Mouse (Mus musculus): ENCODE data around the gene Naip2. TPM values are rescaled to one million over a fixed set of nuclear protein-coding genes. Genes with fewer than 3 reads are reported as not detected.
"Not testable (repeated sequence)": the region's sequence is repeated elsewhere in the genome, so short reads cannot be mapped to it uniquely, and the experiment has no call there.

Naip2 gene
- polyA plus RNA-seq, 1 experiment, result 0.12 TPM

DNA sequence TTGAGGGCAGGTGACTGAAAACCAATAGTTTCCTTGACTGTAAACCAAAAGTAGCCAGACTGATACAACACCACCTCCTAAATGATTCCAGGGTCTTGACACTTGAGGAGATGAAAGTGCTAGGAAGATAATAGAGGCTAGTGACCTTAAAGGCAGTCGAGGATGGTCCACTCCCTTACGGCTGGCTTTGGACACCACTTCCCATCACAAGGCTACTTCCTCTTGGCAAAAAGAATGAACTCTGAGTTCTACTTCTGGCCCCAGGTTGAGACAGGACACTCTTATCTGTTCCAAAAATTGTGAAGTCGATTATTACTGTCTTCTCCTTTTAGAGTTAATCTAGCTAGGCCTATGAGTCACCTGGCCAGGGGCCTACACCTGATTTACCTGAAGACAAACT lies 6.5 kb downstream of the Naip2 start:
- no peaks in the 10 kb centered on the region for H3K4me1 ChIP-seq (ENCODE audit: control insufficient read depth, insufficient read depth, low read length)
- no peaks in the 10 kb centered on the region for H3K36me3 ChIP-seq (ENCODE audit: control insufficient read depth, insufficient read depth, low read length)
- H3K27ac ChIP-seq (ENCODE audit: control insufficient read depth, insufficient read depth, low read depth, low read length), result no peak overlapping the region
- TF ChIP-seq CTCF (IDR thresholded peaks at IDR 0.05; ENCODE audit: control insufficient read depth, insufficient read depth, insufficient replicate concordance, low read depth, low read length), result no peak
- TF ChIP-seq POLR2A (IDR thresholded peaks at IDR 0.05; ENCODE audit: control insufficient read depth, low read depth, low read length), result no peak
- no peak overlapping the region for H3K4me3 ChIP-seq (ENCODE audit: control insufficient read depth, low read depth, low read length)
- H3K27me3 ChIP-seq (ENCODE audit: control insufficient read depth, insufficient read depth, low read length), result no peaks in the 10 kb centered on the region

- not testable (repeated sequence) for H3K4me1 ChIP-seq (ENCODE audit: control insufficient read depth, insufficient read depth, low read length); H3K36me3 ChIP-seq (ENCODE audit: control insufficient read depth, insufficient read depth, low read length); H3K27me3 ChIP-seq (ENCODE audit: control insufficient read depth, insufficient read depth, low read length); H3K4me3 ChIP-seq (ENCODE audit: control insufficient read depth, low read depth, low read length); H3K27ac ChIP-seq (ENCODE audit: control insufficient read depth, insufficient read depth, low read depth, low read length)
These were observed 18.8 kb downstream of the Naip2 start for GRCm38 (mm10) chr13:100183111-100183510.

DNA sequence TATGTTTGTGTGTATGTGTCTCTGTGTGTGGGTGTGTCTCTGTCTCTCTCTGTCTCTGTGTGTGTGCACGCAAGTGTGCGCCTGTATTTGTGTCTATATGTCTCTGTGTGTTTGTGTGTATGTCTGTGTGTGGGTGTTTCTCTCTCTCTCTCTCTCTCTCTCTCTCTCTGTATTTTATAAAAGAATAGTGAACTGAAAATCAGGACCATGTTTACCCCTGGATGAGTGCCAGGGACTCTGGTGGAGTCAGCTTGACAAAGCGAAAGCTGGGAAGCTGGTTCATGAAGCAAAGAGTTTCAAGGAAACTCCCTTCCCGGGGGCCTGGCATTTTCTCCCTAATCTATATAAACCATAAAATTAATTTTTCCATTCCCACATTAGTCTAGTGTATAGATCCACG lies 27.5 kb downstream of the Naip2 start:
- not testable (repeated sequence) for H3K36me3 ChIP-seq (ENCODE audit: control insufficient read depth, insufficient read depth, low read length); H3K27me3 ChIP-seq (ENCODE audit: control insufficient read depth, insufficient read depth, low read length); H3K27ac ChIP-seq (ENCODE audit: control insufficient read depth, insufficient read depth, low read depth, low read length); H3K4me1 ChIP-seq (ENCODE audit: control insufficient read depth, insufficient read depth, low read length); H3K4me3 ChIP-seq (ENCODE audit: control insufficient read depth, low read depth, low read length)

DNA sequence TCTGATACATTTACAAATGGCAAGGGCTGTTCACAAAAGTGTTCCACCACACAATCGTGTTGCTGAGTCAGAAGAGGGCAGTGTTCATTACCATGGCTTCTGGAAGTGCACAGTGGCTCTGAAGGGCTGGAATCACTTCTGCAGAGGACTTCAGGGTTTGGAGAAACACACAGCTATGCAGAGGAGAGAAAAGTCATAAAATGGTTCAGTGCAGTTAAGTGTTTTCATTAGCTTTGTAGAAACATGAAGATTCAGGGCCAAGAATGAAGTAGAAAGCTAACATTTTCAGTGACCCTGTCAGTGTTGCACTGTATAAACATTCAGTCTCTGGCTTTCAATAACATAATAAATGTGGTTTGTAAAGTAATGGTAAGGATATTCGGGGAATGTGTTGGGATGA lies 35.5 kb downstream of the Naip2 start:
- not testable (repeated sequence) for H3K4me1 ChIP-seq (ENCODE audit: control insufficient read depth, insufficient read depth, low read length); H3K27me3 ChIP-seq (ENCODE audit: control insufficient read depth, insufficient read depth, low read length); H3K27ac ChIP-seq (ENCODE audit: control insufficient read depth, insufficient read depth, low read depth, low read length); H3K4me3 ChIP-seq (ENCODE audit: control insufficient read depth, low read depth, low read length); H3K36me3 ChIP-seq (ENCODE audit: control insufficient read depth, insufficient read depth, low read length)

GRCm38 (mm10) chr13:100162467-100162866 lies 39.4 kb downstream of the Naip2 start:
- H3K27ac ChIP-seq (ENCODE audit: control insufficient read depth, insufficient read depth, low read depth, low read length); H3K36me3 ChIP-seq (ENCODE audit: control insufficient read depth, insufficient read depth, low read length); H3K4me1 ChIP-seq (ENCODE audit: control insufficient read depth, insufficient read depth, low read length); H3K4me3 ChIP-seq (ENCODE audit: control insufficient read depth, low read depth, low read length); H3K27me3 ChIP-seq (ENCODE audit: control insufficient read depth, insufficient read depth, low read length): not testable (repeated sequence)

DNA sequence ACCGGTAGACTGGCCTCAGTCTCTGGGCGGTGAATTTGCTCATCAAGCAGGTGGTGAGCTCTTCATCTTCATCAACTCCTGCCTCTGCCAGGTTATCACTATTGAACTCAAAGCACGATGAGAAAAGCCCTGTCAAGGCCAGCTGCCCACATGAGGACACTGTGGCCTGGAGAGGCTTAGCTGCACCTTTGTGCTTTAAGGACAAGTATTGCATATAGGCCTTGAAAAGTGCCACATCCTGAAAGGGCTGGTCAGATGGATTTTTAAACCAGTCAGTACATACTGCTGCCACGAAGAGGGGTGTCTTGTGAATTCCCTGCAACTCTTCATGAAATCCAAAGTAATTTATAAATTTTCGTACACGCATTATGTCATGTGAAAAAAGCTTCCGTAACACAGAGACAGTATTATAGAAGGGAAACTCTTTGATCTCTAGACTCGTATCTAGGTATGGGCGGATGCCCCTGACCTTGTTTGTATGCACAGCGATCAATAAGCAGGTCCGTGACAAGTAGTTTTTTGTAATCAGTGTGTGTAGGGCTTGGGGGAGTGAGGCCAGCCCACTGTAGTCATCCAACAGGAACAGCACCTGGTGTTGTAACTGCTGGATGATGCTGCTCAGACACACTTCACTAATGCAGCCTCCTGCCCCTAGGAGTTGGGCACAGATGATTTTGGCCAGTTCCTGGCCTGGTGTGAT lies 40.6 kb downstream of the Naip2 start:
- not testable (repeated sequence) for H3K27me3 ChIP-seq (ENCODE audit: control insufficient read depth, insufficient read depth, low read length); H3K27ac ChIP-seq (ENCODE audit: control insufficient read depth, insufficient read depth, low read depth, low read length); H3K36me3 ChIP-seq (ENCODE audit: control insufficient read depth, insufficient read depth, low read length); H3K4me1 ChIP-seq (ENCODE audit: control insufficient read depth, insufficient read depth, low read length); H3K4me3 ChIP-seq (ENCODE audit: control insufficient read depth, low read depth, low read length)

DNA sequence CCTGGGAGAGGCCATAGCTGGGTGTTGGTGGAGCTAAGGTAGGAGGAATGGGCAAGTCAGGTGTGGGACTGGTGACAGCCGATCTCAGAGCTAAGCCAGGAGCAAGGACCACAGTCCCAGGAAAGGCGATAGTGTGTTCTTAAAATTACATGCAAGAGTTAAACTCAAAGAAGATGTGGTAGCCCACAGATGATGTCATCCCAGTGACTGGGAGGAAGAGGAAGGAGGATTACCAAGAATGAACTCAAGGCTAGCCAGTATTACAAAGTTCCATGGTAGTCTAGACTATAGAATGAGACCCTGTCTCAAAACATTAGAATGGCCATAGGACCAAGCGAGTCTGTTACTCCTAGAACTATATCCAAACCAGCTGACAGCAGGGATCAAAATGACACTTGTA lies 45.3 kb downstream of the Naip2 start:
- Histone ChIP-seq H3K4me1 (ENCODE audit: control insufficient read depth, insufficient read depth, low read length) (no peaks in the 10 kb centered on the region), H3K4me3 (ENCODE audit: control insufficient read depth, low read depth, low read length) (no peak overlapping the region), H3K27ac (ENCODE audit: control insufficient read depth, insufficient read depth, low read depth, low read length) (no peak overlapping the region), H3K36me3 (ENCODE audit: control insufficient read depth, insufficient read depth, low read length) (no peaks in the 10 kb centered on the region), H3K27me3 (ENCODE audit: control insufficient read depth, insufficient read depth, low read length) (no peaks in the 10 kb centered on the region)
- no peak for TF ChIP-seq POLR2A (IDR thresholded peaks at IDR 0.05; ENCODE audit: control insufficient read depth, low read depth, low read length)
- TF ChIP-seq CTCF (IDR thresholded peaks at IDR 0.05; ENCODE audit: control insufficient read depth, insufficient read depth, insufficient replicate concordance, low read depth, low read length), result no peak

DNA sequence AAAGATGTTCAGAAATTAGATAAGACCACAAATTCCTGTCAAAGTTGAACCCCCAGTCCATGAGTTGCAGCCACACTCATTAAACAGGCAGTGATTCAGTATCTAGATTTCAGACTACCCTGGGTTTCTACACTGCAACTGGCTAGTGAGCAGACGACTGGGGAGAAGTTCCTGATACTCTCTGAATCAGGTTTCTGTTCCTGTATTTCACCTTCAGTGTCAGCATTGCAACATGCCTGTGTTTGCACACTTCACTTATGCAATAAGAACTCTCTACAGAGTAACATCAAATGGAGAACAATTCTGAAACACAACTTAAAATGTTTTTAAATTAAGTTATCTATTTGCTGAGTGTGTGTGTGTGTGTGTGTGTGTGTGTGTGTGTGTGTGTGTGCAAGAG lies 49.2 kb downstream of the Naip2 start:
- no peak overlapping the region for H3K27ac ChIP-seq (ENCODE audit: control insufficient read depth, insufficient read depth, low read depth, low read length)
- no peak overlapping the region for H3K4me3 ChIP-seq (ENCODE audit: control insufficient read depth, low read depth, low read length)
- TF ChIP-seq CTCF (IDR thresholded peaks at IDR 0.05; ENCODE audit: control insufficient read depth, insufficient read depth, insufficient replicate concordance, low read depth, low read length) (no peak), POLR2A (IDR thresholded peaks at IDR 0.05; ENCODE audit: control insufficient read depth, low read depth, low read length) (no peak)
- no peaks in the 10 kb centered on the region for H3K36me3 ChIP-seq (ENCODE audit: control insufficient read depth, insufficient read depth, low read length)
- H3K27me3 ChIP-seq (ENCODE audit: control insufficient read depth, insufficient read depth, low read length), result no peaks in the 10 kb centered on the region
- no peaks in the 10 kb centered on the region for H3K4me1 ChIP-seq (ENCODE audit: control insufficient read depth, insufficient read depth, low read length)
